Mouse (Mus musculus) midbrain, embryonic 16.5 days (tissue): ENCODE data around the gene Podn. TPM values are rescaled to one million over a fixed set of nuclear protein-coding genes. Genes with fewer than 3 reads are reported as not detected.

Experiments used
- ATAC-seq: fragments of 200-750 bp; cut with Nextera tagmentation; 2 replicates; pipeline ENCODE4 v1.8.0; 2017; ENCODE audit warnings: moderate TSS enrichment
- H3K27ac ChIP-seq: fragments of 300-500 bp; sonication (generic); 2 replicates; pipeline ENCODE4 v1.5.1; 2014; ENCODE audit warnings: mild to moderate bottlenecking, low read length, mixed read lengths
- H3K27me3 ChIP-seq: fragments of 300-500 bp; sonication (generic); 2 replicates; pipeline ENCODE4 v1.6.1; 2014; ENCODE audit warnings: low read depth, low read length, mixed read lengths; ENCODE audit not compliant: control insufficient read depth, insufficient read depth
- H3K36me3 ChIP-seq: fragments of 300-500 bp; sonication (generic); 2 replicates; pipeline ENCODE4 v1.6.1; 2014; ENCODE audit warnings: mild to moderate bottlenecking, low read length, moderate library complexity, mixed read lengths; ENCODE audit not compliant: control insufficient read depth, insufficient read depth
- H3K4me1 ChIP-seq: fragments of 300-500 bp; sonication (generic); 2 replicates; pipeline ENCODE4 v1.6.1; 2014; ENCODE audit warnings: mild to moderate bottlenecking, low read length, mixed read lengths; ENCODE audit not compliant: control insufficient read depth, insufficient read depth
- H3K4me2 ChIP-seq: fragments of 300-500 bp; sonication (generic); 2 replicates; pipeline ENCODE4 v1.6.1; 2014; ENCODE audit warnings: mild to moderate bottlenecking, low read length, mixed read lengths
- H3K4me3 ChIP-seq: fragments of 300-500 bp; sonication (generic); 2 replicates; pipeline ENCODE4 v1.5.1; 2014; ENCODE audit warnings: low read depth, mild to moderate bottlenecking, low read length, moderate library complexity, mixed read lengths
- H3K9ac ChIP-seq: fragments of 300-500 bp; sonication (generic); 2 replicates; pipeline ENCODE4 v1.6.1; 2014; ENCODE audit warnings: low read depth, low read length, mixed read lengths
- H3K9me3 ChIP-seq: fragments of 300-500 bp; sonication (generic); replicated peaks from 2 replicates; pipeline ENCODE4 v1.6.1; 2014; ENCODE audit warnings: mild to moderate bottlenecking, low read length, mixed read lengths; ENCODE audit not compliant: control insufficient read depth, poor library complexity, severe bottlenecking
- WGBS: fragments of 180-500 bp; shearing (Covaris S2); extraction: QIAGEN DNeasy Blood & Tissue Kit; methylation state at CpG from one replicate; pipeline ENCODE4 v1.1.7; 2014; 5-methylcytosine and 5-hydroxymethylcytosine counted together
- microRNA-seq: library from miRNA; unstranded; fragments of <30 nt; microRNA quantifications from one replicate; pipeline ENCODE4, GENCODE M21; 2017
- polyA plus RNA-seq: library from polyadenylated mRNA; unstranded; fragments of >200 nt; fragmentation: Nextera tagmentation; extraction: Ambion mirVana; gene quantifications from 2 replicates; pipeline ENCODE4 v1.2.1, GENCODE M21; 2015

Podn gene
- polyA plus RNA-seq, 1 experiment from 2014 or later, result 0.51 TPM

DNA sequence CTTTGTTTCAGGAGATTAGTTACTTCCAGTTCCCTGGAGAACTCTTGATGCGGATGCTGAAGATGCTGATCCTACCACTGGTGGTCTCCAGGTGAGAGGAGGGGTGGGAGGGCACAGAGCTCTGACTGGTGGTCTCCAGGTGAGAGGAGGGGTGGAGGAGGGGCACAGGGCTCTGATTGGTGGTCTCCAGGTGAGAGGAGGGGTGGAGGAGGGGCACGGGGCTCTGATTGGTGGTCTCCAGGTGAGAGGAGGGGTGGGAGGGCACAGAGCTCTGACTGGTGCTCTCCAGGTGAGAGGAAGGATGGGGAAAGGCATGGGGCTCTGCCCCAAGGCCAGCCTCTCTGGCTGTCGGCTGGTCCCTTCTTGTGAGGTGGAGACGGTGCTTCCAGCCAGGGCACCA lies 118.7 kb downstream of the Podn start:
- Histone ChIP-seq H3K4me1 (no peaks in the 10 kb centered on the region), H3K9ac (no peak overlapping the region), H3K9me3 (no peaks in the 10 kb centered on the region), H3K36me3 (no peaks in the 10 kb centered on the region), H3K4me3 (no peak overlapping the region), H3K4me2 (no peak overlapping the region), H3K27me3 (no peaks in the 10 kb centered on the region), H3K27ac (no peak overlapping the region)
- ATAC-seq, result no peak
- WGBS, result 67% methylated on average over 4 of the region's 4 CpGs

DNA sequence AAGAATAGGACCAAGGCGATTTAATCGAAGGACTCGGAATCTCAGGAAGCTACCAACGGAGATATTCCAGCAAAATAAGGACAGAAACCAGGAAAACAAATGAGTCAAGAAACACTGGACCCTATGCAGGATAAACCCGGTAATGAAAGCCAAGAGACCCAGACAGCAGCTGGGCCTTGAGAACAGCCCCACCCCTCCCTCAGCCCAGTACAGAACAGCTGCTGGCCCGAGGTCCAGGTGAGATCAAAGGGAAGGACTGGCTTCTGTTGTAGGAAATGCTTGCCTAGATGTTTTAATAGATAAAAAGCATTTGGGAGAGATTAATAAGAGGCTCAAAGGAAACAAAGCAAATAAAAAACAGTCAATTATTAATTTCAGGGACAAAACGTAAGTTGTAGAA lies 121.2 kb downstream of the Podn start:
- H3K4me2 ChIP-seq, result no peak overlapping the region
- 71% methylated on average over 7 of the region's 7 CpGs for WGBS
- H3K27ac ChIP-seq, result no peak overlapping the region
- no peaks in the 10 kb centered on the region for H3K4me1 ChIP-seq
- H3K36me3 ChIP-seq, result no peaks in the 10 kb centered on the region
- H3K4me3 ChIP-seq, result no peak overlapping the region
- H3K27me3 ChIP-seq, result no peaks in the 10 kb centered on the region
- no peak overlapping the region for H3K9ac ChIP-seq
- ATAC-seq, result no peak
- H3K9me3 ChIP-seq, result no peaks in the 10 kb centered on the region

DNA sequence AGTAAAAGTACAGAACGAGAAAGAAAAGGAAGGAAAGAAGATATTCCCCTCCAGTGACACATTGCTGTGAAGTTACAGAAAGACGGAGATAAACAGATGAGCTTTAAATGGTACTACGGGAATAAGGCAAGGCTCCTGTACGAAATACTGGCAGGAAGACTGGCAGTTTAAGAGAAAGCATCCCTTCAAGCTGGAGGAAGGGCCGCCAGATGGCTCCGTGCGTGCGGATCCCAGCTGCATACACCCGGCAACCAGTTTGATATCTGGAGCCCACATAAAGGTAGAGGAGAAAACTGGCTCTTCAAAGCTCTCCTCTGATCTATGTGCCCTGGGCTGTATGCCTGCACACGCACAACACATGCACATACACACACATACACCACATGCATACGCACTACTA lies 121.7 kb downstream of the Podn start:
- Histone ChIP-seq H3K27me3 (no peaks in the 10 kb centered on the region), H3K4me3 (no peak overlapping the region), H3K4me2 (no peak overlapping the region), H3K27ac (no peak overlapping the region), H3K36me3 (no peaks in the 10 kb centered on the region), H3K9me3 (no peaks in the 10 kb centered on the region), H3K9ac (no peak overlapping the region), H3K4me1 (no peaks in the 10 kb centered on the region)
- WGBS, result 73% methylated on average over 11 of the region's 11 CpGs
- no peak for ATAC-seq

DNA sequence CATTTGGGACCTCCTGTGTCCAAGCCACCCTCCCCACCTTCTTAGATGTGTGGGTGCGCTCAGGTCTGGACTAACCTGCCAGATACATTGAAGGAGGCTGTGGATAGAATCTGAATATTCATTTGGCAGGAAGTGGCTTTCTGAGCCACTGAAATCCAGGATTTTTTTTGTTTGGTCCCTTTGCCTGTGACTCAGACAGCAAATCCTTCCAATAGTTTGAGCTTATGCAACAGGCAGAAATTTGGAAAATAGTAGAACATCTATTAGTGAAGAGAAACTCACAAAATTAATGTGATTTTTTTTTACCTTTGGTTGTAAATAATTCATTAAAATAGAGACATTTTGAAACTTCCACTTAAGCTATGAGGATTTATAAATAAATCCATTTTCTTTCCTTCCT lies 125.1 kb downstream of the Podn start:
- Histone ChIP-seq H3K4me1 (no peaks in the 10 kb centered on the region), H3K36me3 (no peaks in the 10 kb centered on the region), H3K9me3 (no peaks in the 10 kb centered on the region), H3K4me2 (no peak overlapping the region), H3K27me3 (no peaks in the 10 kb centered on the region), H3K27ac (no peak overlapping the region), H3K4me3 (no peak overlapping the region), H3K9ac (no peak overlapping the region)
- no peak for ATAC-seq
- WGBS, result 92% methylated on average over 1 of the region's 1 CpGs

DNA sequence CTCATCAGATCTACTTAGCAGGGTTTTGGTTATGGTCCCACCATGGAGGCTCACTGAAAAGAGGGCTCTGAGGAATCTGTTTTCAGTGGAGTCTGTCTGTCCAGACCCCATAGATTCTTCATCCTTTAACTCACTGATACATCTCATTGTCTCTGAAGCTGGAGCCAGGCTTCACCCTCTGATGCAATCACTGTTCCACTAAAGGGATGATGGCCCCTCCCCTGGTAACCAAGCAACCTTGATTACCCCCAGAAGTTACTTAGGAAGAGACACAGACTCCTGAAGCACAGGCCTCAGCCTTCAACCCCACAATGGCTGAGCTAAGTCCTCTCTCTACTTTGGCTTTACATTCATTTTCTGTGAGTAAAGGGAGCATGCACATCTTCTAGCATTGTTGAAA lies 126.5 kb downstream of the Podn start:
- H3K4me2 ChIP-seq, result no peak overlapping the region
- no peak overlapping the region for H3K9ac ChIP-seq
- H3K4me1 ChIP-seq, result no peaks in the 10 kb centered on the region
- no peak for ATAC-seq
- no peaks in the 10 kb centered on the region for H3K9me3 ChIP-seq
- no peaks in the 10 kb centered on the region for H3K27me3 ChIP-seq
- no peaks in the 10 kb centered on the region for H3K36me3 ChIP-seq
- H3K27ac ChIP-seq, result no peak overlapping the region
- H3K4me3 ChIP-seq, result no peak overlapping the region

- Histone ChIP-seq H3K4me1 (no peaks in the 10 kb centered on the region), H3K36me3 (no peaks in the 10 kb centered on the region), H3K27me3 (no peaks in the 10 kb centered on the region), H3K27ac (no peak within 1 kb of the TSS), H3K9me3 (no peaks in the 10 kb centered on the region), H3K9ac (no peak within 1 kb of the TSS), H3K4me2 (no peak within 1 kb of the TSS), H3K4me3 (no peak within 1 kb of the TSS)
- ATAC-seq, result no peak
- WGBS, result 68% methylated on average over 16 of the region's 16 CpGs
These were observed 128.1 kb downstream of the Podn start, which contains the start of gene Slc1a7 for GRCm38 (mm10) chr4:107967966-107968682. Gene Slc1a7, plus strand, starts transcription at chr4:107968332.

- 53% methylated on average over 5 of the region's 5 CpGs for WGBS
- Histone ChIP-seq H3K4me2 (no peak overlapping the region), H3K4me1 (no peaks in the 10 kb centered on the region), H3K9ac (no peak overlapping the region), H3K9me3 (no peaks in the 10 kb centered on the region), H3K4me3 (no peak overlapping the region), H3K36me3 (no peaks in the 10 kb centered on the region), H3K27ac (no peak overlapping the region), H3K27me3 (no peaks in the 10 kb centered on the region)
- no peak for ATAC-seq
These were observed 129.7 kb downstream of the Podn start for GRCm38 (mm10) chr4:107966416-107967109.

Small RNA genes lying within 50 kb of the gene (microRNA-seq; reads per million reads assigned to microRNA genes)
- not detected for gene Mir6397

Other genes with a start within 250 kb of the Podn start
- gene Magoh, start 216.7 kb downstream of the Podn start, polyA plus RNA-seq, result 103 and 108 TPM in 2 replicates
- 86.7 and 88.1 TPM in 2 replicates for gene 0610037L13Rik, start 206.6 kb downstream of the Podn start, polyA plus RNA-seq
- gene Cpt2, start 172.8 kb downstream of the Podn start, polyA plus RNA-seq, result 11.6 and 14.3 TPM in 2 replicates
- gene Slc1a7, start 128.1 kb downstream of the Podn start, polyA plus RNA-seq, result 0.15 TPM in 1 of 2 replicates, not detected in the other
- gene Scp2, start 48.6 kb upstream of the Podn start, polyA plus RNA-seq, result 180 and 200 TPM in 2 replicates
- gene Echdc2, start 69.0 kb upstream of the Podn start, polyA plus RNA-seq, result 7.8 and 9.5 TPM in 2 replicates
- not detected in 2 replicates for gene Zyg11a, start 121.6 kb upstream of the Podn start, polyA plus RNA-seq
- 37.0 and 38.3 TPM in 2 replicates for gene Zyg11b, start 204.7 kb upstream of the Podn start, polyA plus RNA-seq
- 46.8 and 58.5 TPM in 2 replicates for gene Coa7, start 231.7 kb upstream of the Podn start, polyA plus RNA-seq